Mouse (Mus musculus): ENCODE measurements around the gene Lrrk1. TPM values are rescaled to one million over a fixed set of nuclear protein-coding genes. Genes with fewer than 3 reads are reported as not detected.

The Lrrk1 gene
- total and polyA plus RNA-seq, 3 experiments = 0.22 TPM; not detected in 2

DNA sequence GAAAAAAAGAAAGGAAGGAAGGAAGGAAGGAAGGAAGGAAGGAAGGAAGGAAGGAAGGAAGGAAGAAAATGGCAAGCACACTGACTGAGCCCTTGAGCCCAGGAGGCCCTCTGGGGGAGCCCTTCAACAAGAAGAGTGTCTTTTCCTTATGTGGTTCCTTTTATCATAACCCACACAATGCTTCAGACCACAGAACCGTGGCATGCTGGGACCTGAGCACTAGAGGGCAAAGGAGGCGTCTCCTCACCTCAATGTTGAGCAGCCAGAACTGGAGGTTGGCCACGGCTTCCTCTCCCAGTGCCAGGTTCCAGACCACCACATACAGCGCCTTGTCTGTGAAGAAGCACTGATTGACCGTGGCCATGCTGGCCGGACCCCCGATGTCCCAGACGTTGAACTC is 96.1 kb downstream of the Lrrk1 start:
- Histone ChIP-seq H3K4me1 (ENCODE audit: insufficient read depth, low read depth, low read length) (no peaks in the 10 kb centered on the region), H3K4me3 (ENCODE audit: low read depth, low read length) (no peak overlapping the region), H3K9me3 (replicated peaks) (no peaks in the 10 kb centered on the region), H3K36me3 (replicated peaks) (no peaks in the 10 kb centered on the region), H3K27me3 (ENCODE audit: insufficient read depth, low read length) (peaks cover 24% of the 10 kb centered on the region)
- no peak for DNase-seq (ENCODE audit: low spot score)
- no peak for ATAC-seq (ENCODE audit: extremely low read depth, insufficient number of reproducible peaks, low FRiP score, poor library complexity, severe bottlenecking)
- TF ChIP-seq TAL1 (conservative IDR thresholded peaks at IDR 0.05; ENCODE audit: low read depth, low read length) (no peak), POLR2AphosphoS5 (IDR thresholded peaks at IDR 0.05; ENCODE audit: insufficient replicate concordance, low read depth, low read length) (no peak), GATA2 (IDR thresholded peaks at IDR 0.05; ENCODE audit: borderline replicate concordance, low read depth, low read length) (no peak), CTCF (IDR thresholded peaks at IDR 0.05; ENCODE audit: low read depth, low read length) (no peak), GATA1 (IDR thresholded peaks at IDR 0.05; ENCODE audit: borderline replicate concordance, low read length) (no peak)

DNA sequence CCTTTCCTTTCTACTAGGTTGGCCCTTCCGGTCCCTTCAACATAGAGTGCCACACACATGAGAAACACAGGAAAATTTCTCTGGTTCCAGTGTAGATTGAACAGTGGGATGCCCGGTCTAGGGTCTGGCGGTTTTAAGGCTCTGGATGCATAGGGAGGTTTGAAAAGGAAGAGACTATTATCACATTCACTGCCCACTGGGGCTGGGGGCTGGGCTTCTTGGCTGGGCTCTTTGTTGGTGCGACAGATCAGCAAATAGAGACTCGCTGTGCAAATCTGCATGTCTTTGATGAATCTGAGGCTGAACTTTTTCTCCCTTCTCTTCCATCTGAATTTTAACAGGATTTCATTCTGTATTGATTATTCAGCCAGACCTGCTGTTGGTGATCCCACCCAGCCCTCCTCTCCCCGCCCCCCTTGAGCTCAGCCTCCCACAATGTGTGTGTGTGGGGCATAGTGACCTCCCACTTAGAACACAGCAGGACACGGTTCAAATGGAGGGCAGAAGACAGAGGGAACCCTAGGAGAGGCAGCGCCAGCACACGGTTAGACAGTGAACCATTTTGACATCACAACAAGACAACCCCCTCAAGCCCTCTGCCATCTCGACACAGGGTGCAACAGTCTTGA is 105.1 kb downstream of the Lrrk1 start:
- no peak for TF ChIP-seq POLR2AphosphoS5 (IDR thresholded peaks at IDR 0.05; ENCODE audit: insufficient replicate concordance, low read depth, low read length)
- no peak for TF ChIP-seq TAL1 (conservative IDR thresholded peaks at IDR 0.05; ENCODE audit: low read depth, low read length)
- TF ChIP-seq CTCF (IDR thresholded peaks at IDR 0.05; ENCODE audit: low read depth, low read length) = no peak
- no peak for TF ChIP-seq GATA2 (IDR thresholded peaks at IDR 0.05; ENCODE audit: borderline replicate concordance, low read depth, low read length)
- no peak for TF ChIP-seq GATA1 (IDR thresholded peaks at IDR 0.05; ENCODE audit: borderline replicate concordance, low read length)
- H3K9me3 ChIP-seq (replicated peaks) = no peaks in the 10 kb centered on the region
- ATAC-seq (ENCODE audit: extremely low read depth, insufficient number of reproducible peaks, low FRiP score, poor library complexity, severe bottlenecking) = no peak
- no peaks in the 10 kb centered on the region for H3K36me3 ChIP-seq (replicated peaks)
- H3K27me3 ChIP-seq (ENCODE audit: insufficient read depth, low read length) = peaks cover 41% of the 10 kb centered on the region
- H3K4me3 ChIP-seq (ENCODE audit: low read depth, low read length) = no peak overlapping the region
- H3K4me1 ChIP-seq (ENCODE audit: insufficient read depth, low read depth, low read length) = no peaks in the 10 kb centered on the region
- no peak for DNase-seq (ENCODE audit: low spot score)

- ATAC-seq (ENCODE audit: extremely low read depth, insufficient number of reproducible peaks, low FRiP score, poor library complexity, severe bottlenecking) (no peak), DNase-seq (ENCODE audit: low spot score) (no peak)
- Histone ChIP-seq H3K4me3 (ENCODE audit: low read depth, low read length) (no peak overlapping the region), H3K27me3 (ENCODE audit: insufficient read depth, low read length) (peaks cover 45% of the 10 kb centered on the region), H3K4me1 (ENCODE audit: insufficient read depth, low read depth, low read length) (no peaks in the 10 kb centered on the region), H3K36me3 (replicated peaks) (no peaks in the 10 kb centered on the region), H3K9me3 (replicated peaks) (no peaks in the 10 kb centered on the region)
- no peak for TF ChIP-seq POLR2AphosphoS5 (IDR thresholded peaks at IDR 0.05; ENCODE audit: insufficient replicate concordance, low read depth, low read length)
- no peak for TF ChIP-seq GATA1 (IDR thresholded peaks at IDR 0.05; ENCODE audit: borderline replicate concordance, low read length)
- TF ChIP-seq CTCF (IDR thresholded peaks at IDR 0.05; ENCODE audit: low read depth, low read length) = no peak
- TF ChIP-seq GATA2 (IDR thresholded peaks at IDR 0.05; ENCODE audit: borderline replicate concordance, low read depth, low read length) = no peak
- TF ChIP-seq TAL1 (conservative IDR thresholded peaks at IDR 0.05; ENCODE audit: low read depth, low read length) = no peak
These were observed 105.9 kb downstream of the Lrrk1 start for GRCm38 (mm10) chr7:66282265-66282664.

DNA sequence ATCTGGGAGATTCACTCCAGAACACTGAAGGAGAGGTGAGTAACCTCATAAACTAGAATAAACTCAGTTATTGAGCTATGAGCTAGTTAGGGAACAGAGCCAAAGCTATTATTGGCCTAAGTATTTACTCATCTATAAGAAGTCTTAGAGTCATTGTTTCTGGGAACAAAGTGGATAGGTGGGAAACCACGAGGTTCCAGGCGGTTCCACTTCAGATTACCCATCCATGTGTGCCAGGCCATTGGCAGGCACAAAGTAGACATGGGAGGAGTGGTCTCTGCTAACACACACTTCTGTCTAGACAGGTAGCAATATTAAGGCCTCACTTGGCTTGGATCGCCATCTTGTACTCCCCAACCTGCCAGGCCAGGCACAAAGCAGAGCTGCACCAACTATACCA is 110.1 kb downstream of the Lrrk1 start:
- Histone ChIP-seq H3K27me3 (ENCODE audit: insufficient read depth, low read length) (peaks cover 47% of the 10 kb centered on the region), H3K4me1 (ENCODE audit: insufficient read depth, low read depth, low read length) (no peaks in the 10 kb centered on the region), H3K36me3 (replicated peaks) (no peaks in the 10 kb centered on the region), H3K9me3 (replicated peaks) (no peaks in the 10 kb centered on the region), H3K4me3 (ENCODE audit: low read depth, low read length) (no peak overlapping the region)
- DNase-seq (ENCODE audit: low spot score) = no peak
- no peak for ATAC-seq (ENCODE audit: extremely low read depth, insufficient number of reproducible peaks, low FRiP score, poor library complexity, severe bottlenecking)
- no peak for TF ChIP-seq GATA2 (IDR thresholded peaks at IDR 0.05; ENCODE audit: borderline replicate concordance, low read depth, low read length)
- no peak for TF ChIP-seq TAL1 (conservative IDR thresholded peaks at IDR 0.05; ENCODE audit: low read depth, low read length)
- TF ChIP-seq GATA1 (IDR thresholded peaks at IDR 0.05; ENCODE audit: borderline replicate concordance, low read length) = no peak
- TF ChIP-seq CTCF (IDR thresholded peaks at IDR 0.05; ENCODE audit: low read depth, low read length) = no peak
- no peak for TF ChIP-seq POLR2AphosphoS5 (IDR thresholded peaks at IDR 0.05; ENCODE audit: insufficient replicate concordance, low read depth, low read length)

- ATAC-seq (ENCODE audit: extremely low read depth, insufficient number of reproducible peaks, low FRiP score, poor library complexity, severe bottlenecking) (no peak), DNase-seq (ENCODE audit: low spot score) (no peak)
- Histone ChIP-seq H3K9me3 (replicated peaks) (no peaks in the 10 kb centered on the region), H3K36me3 (replicated peaks) (no peaks in the 10 kb centered on the region), H3K27me3 (ENCODE audit: insufficient read depth, low read length) (peaks cover 41% of the 10 kb centered on the region), H3K4me3 (ENCODE audit: low read depth, low read length) (no peak overlapping the region), H3K4me1 (ENCODE audit: insufficient read depth, low read depth, low read length) (no peaks in the 10 kb centered on the region)
- TF ChIP-seq POLR2AphosphoS5 (IDR thresholded peaks at IDR 0.05; ENCODE audit: insufficient replicate concordance, low read depth, low read length) (no peak), GATA1 (IDR thresholded peaks at IDR 0.05; ENCODE audit: borderline replicate concordance, low read length) (no peak), CTCF (IDR thresholded peaks at IDR 0.05; ENCODE audit: low read depth, low read length) (no peak), TAL1 (conservative IDR thresholded peaks at IDR 0.05; ENCODE audit: low read depth, low read length) (no peak), GATA2 (IDR thresholded peaks at IDR 0.05; ENCODE audit: borderline replicate concordance, low read depth, low read length) (no peak)
These were observed 114.7 kb downstream of the Lrrk1 start for GRCm38 (mm10) chr7:66273494-66273893.

GRCm38 (mm10) chr7:66271226-66271625 is 116.9 kb downstream of the Lrrk1 start:
- H3K27me3 ChIP-seq (ENCODE audit: insufficient read depth, low read length) = peaks cover 46% of the 10 kb centered on the region
- TF ChIP-seq CTCF (IDR thresholded peaks at IDR 0.05; ENCODE audit: low read depth, low read length) (peak; percentile 28; the same call in 1 of the 2 replicates), GATA1 (IDR thresholded peaks at IDR 0.05; ENCODE audit: borderline replicate concordance, low read length) (no peak), GATA2 (IDR thresholded peaks at IDR 0.05; ENCODE audit: borderline replicate concordance, low read depth, low read length) (no peak)

More at GRCm38 (mm10) chr7:66271226-66271625, 116.9 kb downstream of the Lrrk1 start:
- Histone ChIP-seq H3K4me3 (ENCODE audit: low read depth, low read length) (no peak overlapping the region), H3K4me1 (ENCODE audit: insufficient read depth, low read depth, low read length) (peaks cover 12% of the 10 kb centered on the region), H3K36me3 (replicated peaks) (no peaks in the 10 kb centered on the region), H3K9me3 (replicated peaks) (no peaks in the 10 kb centered on the region)
- DNase-seq (ENCODE audit: low spot score) = no peak
- ATAC-seq (ENCODE audit: extremely low read depth, insufficient number of reproducible peaks, low FRiP score, poor library complexity, severe bottlenecking) = no peak

Data from G1E (cell line).